Mouse (Mus musculus): ENCODE data around the gene Atoh8.

Gene Atoh8

DNA sequence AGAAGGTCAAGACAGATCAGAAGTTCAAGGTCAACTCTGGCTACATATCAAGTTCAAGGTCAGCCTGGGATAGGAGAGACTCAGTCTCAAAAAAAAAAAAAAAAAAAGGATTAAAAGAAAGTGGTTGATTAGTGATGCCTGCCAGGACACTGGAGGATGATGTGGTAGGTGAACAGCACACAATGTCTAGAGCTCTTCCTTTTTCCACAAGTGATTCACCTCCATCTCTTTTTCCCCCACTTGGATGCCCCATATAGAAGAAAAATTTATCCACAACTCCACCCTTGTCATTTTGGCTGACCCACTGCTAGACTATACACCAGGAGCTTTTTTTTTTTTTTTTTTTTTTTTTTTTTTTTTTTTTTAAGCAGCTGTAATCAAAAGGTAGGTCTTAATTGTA, 37.9 kb downstream of the Atoh8 start:
- in situ Hi-C loops (cut with MboI, MseI), result no loop called here

DNA sequence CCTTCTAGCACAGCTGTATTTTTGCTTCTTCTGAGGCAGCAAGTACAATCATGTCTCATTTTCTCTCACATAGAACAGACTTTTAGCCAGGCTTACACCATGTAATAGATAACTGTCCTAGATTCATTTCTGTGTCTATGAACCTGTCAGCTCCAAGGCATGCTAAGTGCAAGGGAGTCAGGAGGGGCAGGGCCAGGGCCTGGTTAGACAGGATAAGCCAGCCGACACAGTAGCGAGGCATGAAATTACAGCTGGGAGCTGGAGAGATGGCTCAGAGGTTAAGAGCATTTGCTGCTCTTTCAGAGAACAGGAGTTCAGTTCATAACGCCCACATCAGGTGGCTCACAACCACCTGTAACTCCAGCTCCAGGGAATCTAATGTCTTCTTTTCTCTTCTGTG, 38.7 kb downstream of the Atoh8 start:
- in situ Hi-C loops (cut with MboI, MseI), result no loop called here

DNA sequence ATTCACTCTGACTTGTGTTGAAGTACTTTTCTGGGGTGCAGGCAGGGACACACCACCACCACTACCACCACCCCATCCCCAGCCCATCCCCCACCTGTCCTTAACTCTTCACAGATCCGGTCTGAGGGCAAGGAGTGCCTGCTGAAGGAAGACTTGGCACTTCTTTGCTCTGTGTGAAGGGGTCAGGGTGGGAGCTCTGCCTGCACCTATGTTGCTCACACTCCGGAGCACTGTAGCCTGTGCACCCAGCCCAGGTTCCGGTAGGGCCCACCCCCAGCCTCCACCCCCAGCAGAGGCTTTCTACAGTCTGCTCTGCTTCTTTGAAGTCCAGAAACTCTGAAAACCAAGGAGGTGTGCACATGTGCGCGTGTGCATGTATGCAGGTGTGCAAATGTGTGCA, 44.8 kb downstream of the Atoh8 start:
- in situ Hi-C loops (cut with MboI, MseI), result no loop called here

DNA sequence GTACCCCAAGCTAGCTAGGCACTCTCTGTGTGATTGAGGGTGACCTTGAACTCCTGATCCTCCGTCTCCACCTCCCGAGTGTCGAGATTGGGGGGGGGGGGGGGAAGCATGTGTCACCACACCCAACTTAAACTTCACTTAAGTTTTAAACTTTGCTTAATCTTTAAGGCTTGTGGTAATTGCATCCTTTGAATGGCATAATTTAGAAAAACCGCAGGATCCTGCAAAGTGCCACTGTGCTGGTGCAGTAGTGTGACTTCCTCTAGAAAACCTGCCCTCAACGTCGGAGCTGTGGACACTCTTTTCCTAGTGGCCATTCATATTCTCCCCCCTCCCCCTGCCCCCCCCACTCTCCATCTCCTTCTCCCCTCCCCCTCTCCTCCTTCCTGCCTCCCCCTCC, 45.3 kb downstream of the Atoh8 start:
- in situ Hi-C loops (cut with MboI, MseI), result no loop called here

DNA sequence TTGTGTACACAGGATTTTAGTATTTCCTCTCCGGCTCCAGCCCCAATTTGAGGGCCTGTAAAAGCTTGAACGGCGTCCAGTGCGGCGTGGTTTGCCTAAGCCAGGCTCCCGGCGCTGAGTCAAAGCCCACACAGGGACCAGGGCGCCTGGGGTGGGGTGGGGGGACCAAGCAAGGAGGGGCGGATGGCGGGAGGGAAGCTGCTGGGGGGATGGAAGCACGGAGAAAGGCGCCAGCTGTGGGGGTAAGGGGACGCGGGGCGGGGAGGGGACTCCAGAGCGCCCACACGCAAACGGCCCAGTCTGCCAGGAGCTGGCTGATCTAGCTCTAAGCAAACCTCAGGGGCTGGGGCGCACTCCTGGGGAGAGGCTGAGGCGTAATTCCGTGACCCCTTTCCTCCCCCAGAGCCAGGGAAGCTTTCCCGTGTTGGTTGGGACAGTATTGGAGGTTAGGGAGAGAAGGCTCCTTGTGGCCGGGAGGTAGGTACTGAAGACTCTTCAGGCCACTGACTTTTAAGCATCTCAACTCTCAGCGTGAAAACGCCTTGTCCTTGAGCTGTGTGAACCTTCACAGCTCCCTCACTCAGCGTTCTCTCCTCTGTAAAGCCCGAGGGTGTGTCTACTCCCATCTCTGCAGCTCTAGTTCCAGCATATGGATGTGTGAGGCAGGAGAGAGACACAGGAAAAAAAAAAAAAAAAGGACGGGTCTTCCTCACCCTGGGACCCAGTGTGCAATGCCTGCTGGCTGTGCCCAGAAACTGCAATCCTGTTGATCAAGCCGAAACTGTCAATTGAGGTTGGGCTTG, 46.1 kb downstream of the Atoh8 start:
- in situ Hi-C loops (cut with MboI, MseI), result loop anchor here (5.0 to 10.0 kb wide), 3 partner anchors 46 to 73 kb away; partner anchors contain the start of gene Atoh8 (in 2 of the 2)

DNA sequence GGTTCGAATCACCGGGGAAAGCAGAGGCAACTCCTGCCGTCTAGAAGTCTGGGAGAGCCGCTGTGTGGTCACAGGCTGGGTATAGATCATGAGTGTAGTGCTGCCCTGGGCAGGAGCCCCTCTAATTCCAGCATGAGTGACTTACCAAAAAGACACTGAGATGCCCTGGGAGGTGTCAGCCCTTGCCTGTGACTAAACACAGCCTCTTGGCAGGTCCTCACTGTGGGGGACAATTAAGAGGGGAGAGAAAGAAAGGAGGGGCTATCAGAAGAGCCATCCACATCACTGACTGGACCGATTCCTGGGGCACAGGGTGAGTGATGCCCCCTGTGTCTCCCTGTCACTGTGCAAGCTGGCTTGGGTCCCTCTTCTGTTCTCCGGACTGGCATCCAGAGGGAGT, 48.6 kb downstream of the Atoh8 start:
- in situ Hi-C loops (cut with MboI, MseI), result loop anchor here (5.0 to 10.0 kb wide), 3 partner anchors 48 to 75 kb away; partner anchors contain the start of gene Atoh8 (in 2 of the 2)

DNA sequence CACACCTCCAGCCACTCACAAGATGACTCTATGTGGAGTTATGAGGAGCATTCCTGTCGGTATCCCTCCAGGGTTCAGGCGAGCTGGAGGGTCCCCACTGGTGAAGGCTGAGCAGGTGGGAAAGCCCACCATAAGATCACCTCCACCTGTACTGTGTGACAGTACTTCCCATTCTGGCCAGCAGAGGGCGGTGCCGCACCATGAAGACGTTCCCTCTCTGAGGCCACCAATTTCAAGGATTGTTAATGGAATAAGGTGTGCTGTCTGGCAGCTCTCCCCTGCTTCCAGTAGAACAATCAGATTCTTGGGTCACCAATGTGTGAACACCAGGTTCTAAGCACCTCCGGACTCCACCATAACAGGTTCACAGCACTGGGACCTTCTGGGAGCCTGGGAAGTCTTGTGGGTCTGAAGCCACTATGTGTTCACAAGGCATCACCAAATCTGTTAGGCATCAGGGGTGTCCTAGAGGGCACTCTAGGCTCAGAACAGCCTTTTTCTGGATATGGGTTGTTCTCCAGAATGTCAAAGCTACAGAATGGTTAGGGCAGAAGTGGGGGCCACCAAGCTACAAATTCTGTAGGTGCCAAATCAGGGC, 49.4 kb downstream of the Atoh8 start:
- in situ Hi-C loops (cut with MboI, MseI), result loop anchor here (5.0 to 10.0 kb wide), 3 partner anchors 49 to 76 kb away; partner anchors contain the start of gene Atoh8 (in 2 of the 2)

DNA sequence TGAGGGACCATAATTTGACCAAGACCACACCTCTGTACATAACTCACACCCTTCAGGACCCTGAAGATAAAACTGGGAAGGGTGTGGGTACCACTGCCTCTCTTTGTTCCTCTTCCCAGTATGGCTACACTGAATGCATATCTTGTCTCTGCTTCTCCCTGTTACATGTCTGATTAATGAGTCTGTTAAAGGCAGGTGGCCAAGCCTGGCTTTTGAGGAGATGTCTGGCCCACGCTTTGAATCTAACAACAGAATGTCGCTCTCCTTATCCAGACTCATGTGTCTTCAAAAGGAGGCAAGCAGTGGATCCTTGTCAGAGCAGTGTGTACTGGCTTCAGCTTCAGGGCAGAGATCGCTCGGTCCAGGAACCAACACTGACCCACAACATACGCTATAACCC, 50.8 kb downstream of the Atoh8 start:
- in situ Hi-C loops (cut with MboI, MseI), result loop anchor here in 1 of 2 experiments (10.0 kb wide), 1 partner anchor 50 kb away; the partner anchor contains the start of gene Atoh8

DNA sequence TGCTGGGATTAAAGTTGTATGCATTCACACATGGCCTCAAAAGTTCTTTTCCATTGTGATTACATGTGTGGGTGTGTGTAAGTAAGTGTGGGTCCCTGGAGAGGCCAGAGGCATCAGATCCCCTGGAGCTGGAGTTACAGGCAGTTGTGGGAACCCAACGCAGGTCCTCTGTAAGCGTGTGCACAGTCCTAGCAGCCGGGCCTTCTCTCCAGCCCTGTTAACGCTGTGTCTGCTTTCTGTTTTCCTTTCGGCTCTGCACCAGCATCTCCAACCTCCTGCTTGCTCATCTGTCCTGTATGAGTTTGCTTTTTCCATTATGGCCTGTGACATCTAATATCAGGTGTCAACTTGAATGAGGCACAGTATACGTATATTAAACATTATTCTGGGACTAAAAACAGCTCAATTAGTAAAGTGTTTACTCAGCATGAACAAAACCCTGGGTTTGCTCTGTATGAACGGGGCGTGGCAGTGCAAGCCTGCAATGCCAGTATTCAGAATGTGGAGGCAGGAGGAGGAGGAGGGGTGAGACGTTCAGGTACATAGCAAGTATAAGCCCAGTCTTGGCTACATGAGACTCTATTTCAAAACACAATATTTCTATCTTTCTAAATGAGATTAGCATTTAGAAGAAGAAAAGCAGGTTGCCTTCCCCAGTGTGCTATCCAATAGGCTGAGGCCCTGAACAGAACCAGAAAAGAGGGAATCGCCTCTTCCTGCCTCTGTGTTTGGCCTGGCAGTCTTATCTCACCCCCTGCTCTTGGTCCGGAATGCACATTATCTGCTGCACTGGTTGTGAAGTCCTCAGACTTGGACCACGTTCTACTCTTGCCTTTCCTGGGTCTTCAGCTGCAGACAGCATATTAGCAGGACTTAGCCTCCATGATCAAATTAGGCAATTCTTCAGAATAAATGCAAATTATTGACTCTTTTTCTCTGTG, 55.5 kb downstream of the Atoh8 start:
- in situ Hi-C loops (cut with MboI, MseI), result loop anchor here in 1 of 2 experiments (10.0 kb wide), 1 partner anchor 55 kb away; the partner anchor contains the start of gene Atoh8

DNA sequence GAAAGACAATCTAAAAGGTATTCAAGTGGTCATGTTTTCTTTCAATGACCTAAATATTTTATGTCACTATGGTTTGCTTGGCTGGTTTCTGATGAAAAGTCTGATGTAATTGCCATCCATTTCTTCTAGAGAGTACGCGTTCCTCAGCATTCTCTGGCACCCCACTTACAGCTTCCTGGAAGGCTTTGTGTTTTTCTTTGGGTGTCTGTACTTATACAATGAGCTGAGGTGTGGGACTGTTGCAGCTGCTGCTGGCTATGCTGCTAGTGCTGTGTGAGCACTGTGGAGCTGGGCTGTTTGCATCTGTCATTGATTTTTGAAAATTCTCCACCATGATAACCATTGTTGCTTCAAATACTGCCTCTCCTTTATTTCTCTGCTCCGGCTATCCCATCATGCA, 56.4 kb downstream of the Atoh8 start:
- in situ Hi-C loops (cut with MboI, MseI), result no loop called here

DNA sequence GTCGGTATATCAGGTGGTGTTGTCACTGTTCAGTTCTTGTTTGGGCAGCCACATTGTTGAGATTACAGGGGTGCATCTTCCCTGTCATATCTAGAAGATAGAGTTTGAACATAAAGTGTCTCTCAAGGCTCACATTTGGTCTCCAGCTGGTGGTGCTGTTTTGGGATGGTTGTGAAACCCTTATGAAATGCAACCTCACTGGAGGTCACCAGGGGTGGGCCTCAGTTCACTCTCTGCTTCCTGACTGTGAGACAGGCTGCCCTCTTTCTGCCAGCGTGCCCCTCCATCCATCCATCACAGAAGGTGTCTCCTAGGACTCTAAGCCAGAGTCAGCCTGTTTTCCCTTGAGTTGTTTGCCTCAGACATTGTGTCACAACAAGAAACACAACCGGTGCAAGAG, 58.0 kb downstream of the Atoh8 start:
- in situ Hi-C loops (cut with MboI, MseI), result no loop called here

DNA sequence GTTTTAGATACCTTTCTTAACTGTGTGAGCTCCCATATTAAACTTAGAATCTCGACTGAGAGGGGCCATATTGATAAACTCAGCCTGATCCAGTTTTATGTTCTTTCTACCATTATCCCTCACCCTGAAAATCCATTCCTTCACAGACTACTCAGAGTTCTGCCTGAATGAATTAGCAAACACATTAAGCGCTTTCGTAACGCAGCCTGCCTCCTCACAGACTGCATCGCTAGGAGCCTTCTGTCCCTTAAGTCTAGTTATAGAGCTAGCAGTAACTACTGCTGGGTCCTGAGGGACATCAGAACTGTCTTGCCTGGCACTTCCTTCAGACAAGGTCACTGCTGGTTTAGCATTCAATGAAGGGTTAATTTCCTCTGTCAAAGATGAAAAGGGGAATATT, 59.4 kb downstream of the Atoh8 start:
- in situ Hi-C loops (cut with MboI, MseI), result no loop called here

DNA sequence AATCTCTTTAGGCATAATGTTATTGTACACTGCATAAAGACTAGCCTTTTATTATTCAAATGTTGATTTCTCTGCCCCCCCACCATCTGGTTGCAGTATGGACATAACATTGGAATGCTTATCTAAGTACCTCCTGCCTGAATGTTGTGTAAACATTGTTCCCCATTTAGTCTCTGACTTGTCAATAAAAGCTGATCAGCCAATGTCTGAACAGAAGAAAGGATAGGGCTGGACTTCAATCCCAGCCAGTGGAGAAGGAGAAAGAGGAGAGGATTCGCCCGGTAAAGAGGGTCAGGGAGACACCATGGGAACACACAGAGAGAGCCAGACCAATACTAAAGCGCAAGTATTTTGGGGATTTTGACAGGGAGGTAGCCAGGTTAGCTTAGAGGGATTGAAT, 60.0 kb downstream of the Atoh8 start:
- in situ Hi-C loops (cut with MboI, MseI), result no loop called here

DNA sequence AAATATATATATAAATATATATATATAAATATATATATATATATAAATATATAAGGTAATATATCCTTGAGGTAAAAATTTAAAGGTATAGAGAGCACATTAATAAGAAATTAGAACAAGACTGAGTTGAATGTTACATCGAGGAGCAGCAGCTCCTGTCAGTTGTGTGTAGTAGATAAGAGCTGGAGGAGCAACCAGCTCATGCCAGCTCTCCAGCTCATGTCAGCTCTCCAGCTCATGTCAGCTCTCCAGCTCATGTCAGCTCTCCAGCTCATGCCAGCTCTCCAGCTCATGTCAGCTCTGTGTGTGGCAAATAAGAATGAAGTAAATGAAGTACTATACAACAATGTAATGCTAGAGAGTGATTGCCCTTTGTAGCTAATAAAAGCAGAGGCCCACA, 62.0 kb downstream of the Atoh8 start:
- in situ Hi-C loops (cut with MboI, MseI), result loop anchor here in 1 of 2 experiments (5.0 kb wide), 1 partner anchor 51 kb away; no protein-coding TSS in a partner anchor

DNA sequence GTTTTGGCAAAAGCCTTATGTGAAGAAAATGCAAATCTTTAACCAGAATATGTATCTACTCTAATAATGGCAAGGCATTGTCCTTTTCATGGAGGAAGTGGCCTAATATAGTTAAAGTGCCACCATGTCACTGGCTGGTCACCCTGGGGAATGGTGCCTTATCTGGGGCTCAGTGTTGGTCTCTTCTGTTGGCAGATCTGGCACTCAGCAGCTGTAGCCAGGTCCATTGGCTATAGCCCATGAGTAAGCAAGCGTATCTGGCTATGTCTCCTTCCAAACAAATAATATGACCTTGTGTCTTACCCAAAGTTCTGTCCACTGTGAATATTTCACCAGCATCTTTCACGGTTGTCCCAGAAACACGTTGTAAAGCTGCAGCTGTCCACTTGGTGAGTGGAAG, 64.0 kb downstream of the Atoh8 start:
- in situ Hi-C loops (cut with MboI, MseI), result loop anchor here in 1 of 2 experiments (5.0 kb wide), 1 partner anchor 49 kb away; no protein-coding TSS in a partner anchor

DNA sequence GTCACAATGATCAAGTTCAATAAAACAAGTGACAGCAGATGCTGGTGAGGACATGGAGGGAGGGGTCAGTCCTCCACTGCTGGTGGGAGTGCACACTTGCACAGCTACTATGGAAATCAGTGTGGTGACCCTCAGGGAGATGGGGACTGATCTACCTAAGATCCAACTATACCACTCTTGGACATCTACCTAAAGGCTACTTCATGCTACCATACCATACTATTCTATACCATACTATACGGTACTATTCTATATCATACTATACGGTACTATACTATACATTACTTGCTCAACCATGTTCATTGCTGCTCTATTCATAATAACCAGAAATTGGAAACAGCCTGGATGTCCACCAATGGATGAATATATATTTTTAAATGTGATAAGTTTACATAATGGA, 69.5 kb downstream of the Atoh8 start:
- in situ Hi-C loops (cut with MboI, MseI), result loop anchor here (5.0 to 10.0 kb wide), 4 partner anchors 171 to 229 kb away; no protein-coding TSS in a partner anchor

DNA sequence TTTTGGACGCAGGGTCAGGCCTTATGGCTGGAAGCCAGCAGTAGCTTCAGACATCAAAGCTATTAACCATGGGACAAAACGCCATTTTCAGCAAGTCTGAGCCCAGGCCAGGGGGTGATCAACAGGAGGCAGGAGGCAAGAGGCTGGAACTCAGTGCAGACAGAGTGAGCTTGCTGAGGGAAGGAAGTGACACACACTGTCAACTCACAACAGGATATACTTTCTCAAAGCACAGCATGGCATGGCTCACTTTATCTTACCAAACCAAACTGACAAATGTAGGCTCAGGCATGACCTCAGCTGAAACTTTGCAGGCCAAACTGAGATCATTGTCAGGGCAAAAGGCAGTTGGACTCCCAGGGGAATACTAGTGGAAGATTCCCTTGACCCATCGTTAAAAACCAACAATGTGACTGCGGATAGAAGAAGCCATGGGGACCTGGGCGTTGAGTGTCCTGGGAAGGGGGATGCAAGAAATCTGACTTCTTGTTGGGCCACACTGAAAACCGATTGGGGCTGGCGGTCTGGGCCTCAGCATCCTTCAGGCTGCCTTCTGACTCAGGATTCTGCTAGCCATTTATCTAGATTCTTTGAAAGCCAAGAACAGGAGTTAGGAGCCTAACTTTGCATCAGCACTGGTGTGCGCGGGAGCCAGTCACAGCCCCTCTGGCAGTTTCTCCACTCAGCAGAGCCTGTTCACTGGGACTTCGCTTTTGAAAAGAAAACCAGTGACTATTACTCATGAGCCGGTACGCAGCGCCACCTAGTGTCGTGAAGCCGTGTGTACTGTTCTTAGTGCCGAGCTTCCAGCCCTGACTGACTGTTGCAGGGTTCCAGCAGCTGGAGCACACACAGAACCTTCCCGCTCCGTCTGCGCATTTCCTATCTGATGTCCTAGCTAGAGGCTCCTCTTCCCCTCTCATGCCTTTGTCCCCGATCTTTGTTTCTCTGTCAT, 70.8 kb downstream of the Atoh8 start:
- in situ Hi-C loops (cut with MboI, MseI), result loop anchor here (5.0 to 10.0 kb wide), 4 partner anchors 170 to 227 kb away; no protein-coding TSS in a partner anchor

DNA sequence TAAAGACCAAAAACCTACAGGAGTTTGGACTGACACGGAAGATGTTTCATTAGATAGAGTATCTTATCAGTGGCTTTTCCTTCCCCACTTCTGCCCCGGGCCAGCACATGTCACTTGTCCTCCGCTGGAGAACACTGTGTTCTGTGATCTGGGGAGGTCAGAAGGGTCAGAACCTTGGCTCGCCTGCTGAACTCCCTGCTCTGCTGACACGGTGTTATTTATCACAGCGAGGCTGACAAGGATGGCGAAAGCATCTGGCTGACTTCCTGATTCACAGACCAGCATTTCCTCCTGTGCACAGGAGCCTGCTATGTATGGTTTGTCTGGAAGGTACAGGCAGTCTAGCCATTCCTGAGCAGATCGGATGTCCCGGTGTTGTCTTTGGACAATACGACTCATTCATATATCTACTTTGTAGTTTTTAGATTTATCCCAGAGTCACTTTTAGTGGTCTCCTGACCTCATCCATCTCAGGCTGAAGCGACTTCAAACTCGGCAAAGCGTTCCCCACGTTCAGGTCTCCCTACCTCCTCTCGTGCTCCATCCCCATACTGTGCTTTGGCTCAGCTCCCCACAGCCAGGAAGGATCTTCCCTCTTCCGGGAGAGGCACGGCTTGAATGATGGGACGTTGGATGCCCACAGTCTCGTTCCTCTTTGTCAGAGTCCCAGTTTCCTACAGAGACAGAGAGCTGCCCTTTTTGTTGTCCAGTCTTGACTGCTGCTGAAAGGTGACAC, 73.1 kb downstream of the Atoh8 start:
- in situ Hi-C loops (cut with MboI, MseI), result loop anchor here (10.0 kb wide), 2 partner anchors 168 to 188 kb away; no protein-coding TSS in a partner anchor

DNA sequence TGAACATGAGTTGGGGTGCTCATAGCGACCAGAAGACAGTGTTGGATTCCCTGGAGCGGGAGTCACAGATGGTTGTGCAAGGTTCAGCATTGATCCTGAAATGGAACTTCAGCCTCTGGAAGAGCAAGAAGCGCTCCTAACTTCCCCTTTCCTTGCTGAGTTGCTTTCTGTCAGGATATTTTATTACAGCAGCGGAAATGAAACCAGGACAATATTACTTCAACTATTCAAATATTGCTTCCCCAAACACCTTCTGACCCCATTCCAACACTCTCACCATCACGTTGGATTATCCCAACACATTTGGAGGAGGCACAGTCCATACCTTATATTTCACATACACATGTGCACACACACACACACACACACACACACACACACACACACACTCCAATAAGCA, 73.6 kb downstream of the Atoh8 start:
- in situ Hi-C loops (cut with MboI, MseI), result loop anchor here (10.0 kb wide), 2 partner anchors 167 to 187 kb away; no protein-coding TSS in a partner anchor

Measured in T-helper 17 cell (primary cell).